Mouse (Mus musculus) naive thymus-derived CD4-positive, alpha-beta T cell, adult 5 months (primary cell): ENCODE data around the gene Tal1. TPM values are rescaled to one million over a fixed set of nuclear protein-coding genes. Genes with fewer than 3 reads are reported as not detected.

Source experiments
- polyA plus RNA-seq: library from polyadenylated mRNA; unstranded; fragments of 100-300 nt; shearing (Covaris generic); gene quantifications from one replicate; pipeline ENCODE4 v1.2.1, GENCODE M21; 2017

Tal1 gene
- not detected for polyA plus RNA-seq

GRCm38 (mm10) chr4:115056371-115056920, at the start of gene Tal1:
Gene Tal1, plus strand, starts transcription at chr4:115056426.

GRCm38 (mm10) chr4:115088611-115089338, 32.5 kb downstream of the Tal1 start, which contains the start of gene Pdzk1ip1:
Gene Pdzk1ip1, plus strand, starts transcription at chr4:115088708.

Other genes starting within 250 kb of the Tal1 start
- not detected for gene Gm12830, start 234.7 kb upstream of the Tal1 start, polyA plus RNA-seq
- 1.9 TPM for gene Foxd2, start 147.6 kb upstream of the Tal1 start, polyA plus RNA-seq
- not detected for gene Foxe3, start 130.4 kb upstream of the Tal1 start, polyA plus RNA-seq
- gene Cmpk1, start 69.2 kb upstream of the Tal1 start, polyA plus RNA-seq, result 92.8 TPM
- gene Stil, start 56.3 kb upstream of the Tal1 start, polyA plus RNA-seq, result 0.47 TPM
- not detected for gene Pdzk1ip1, start 32.3 kb downstream of the Tal1 start, polyA plus RNA-seq
- not detected for gene Cyp4x1, start 77.9 kb downstream of the Tal1 start, polyA plus RNA-seq
- gene Cyp4a29, start 185.7 kb downstream of the Tal1 start, polyA plus RNA-seq, result not detected
- not detected for gene Cyp4a12a, start 242.6 kb downstream of the Tal1 start, polyA plus RNA-seq